Mouse (Mus musculus): ENCODE results near the gene Ebf1.

Ebf1 gene

GRCm38 (mm10) chr11:44616788-44617712 lies at the start of gene Ebf1:
TSS of gene Ebf1 (plus strand) at chr11:44617317.
- DNase-seq (ENCODE audit: low read depth, low spot score) = peak; percentile 98

GRCm38 (mm10) chr11:44570336-44570735 lies 46.8 kb upstream of the Ebf1 start:
- peak; percentile 14 for DNase-seq (ENCODE audit: low read depth, low spot score)

- no peak for DNase-seq (ENCODE audit: low read depth, low spot score)
Measured at GRCm38 (mm10) chr11:44572781-44573180, 44.3 kb upstream of the Ebf1 start.

DNA sequence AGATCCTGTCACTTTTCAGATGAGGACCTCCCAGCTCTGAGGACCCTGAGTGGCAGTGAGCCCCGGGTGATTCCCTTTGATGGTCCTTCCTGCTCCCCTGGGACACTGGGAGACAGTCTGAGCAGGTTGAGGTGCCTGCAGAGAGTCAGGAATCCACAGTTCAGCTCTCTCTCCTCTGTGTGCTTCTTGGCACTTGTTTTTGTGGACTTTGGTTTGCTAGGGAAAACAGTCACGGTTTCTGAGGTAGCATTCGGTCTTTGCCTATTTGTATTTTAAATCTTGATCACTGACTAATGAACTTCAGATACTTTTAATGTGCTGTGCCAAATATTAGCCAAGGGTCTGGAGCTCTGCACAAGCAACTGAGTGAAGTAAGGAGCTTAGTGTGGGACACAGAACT lies 43.7 kb upstream of the Ebf1 start:
- no peak for DNase-seq (ENCODE audit: low read depth, low spot score)

DNA sequence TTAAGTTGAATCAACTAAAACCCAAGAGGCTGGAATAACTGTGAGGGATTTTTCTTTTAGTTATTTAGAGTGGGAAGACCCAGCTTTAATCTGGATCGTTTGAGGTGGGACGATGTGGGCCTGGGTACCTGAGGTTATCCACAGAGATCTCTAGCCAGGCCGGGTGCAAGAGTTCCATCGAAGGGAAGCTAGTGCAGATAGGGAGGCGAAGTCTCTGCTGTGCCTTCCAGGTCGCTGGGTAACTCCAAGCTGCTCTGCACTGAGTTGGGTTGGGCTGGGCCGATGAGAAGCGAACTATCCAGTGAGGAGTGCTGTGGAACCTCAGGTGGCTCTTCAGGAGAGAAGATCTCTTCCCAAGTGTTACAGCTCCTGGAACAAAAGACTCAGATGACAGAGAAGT lies 42.7 kb upstream of the Ebf1 start:
- DNase-seq (ENCODE audit: low read depth, low spot score) = no peak

DNA sequence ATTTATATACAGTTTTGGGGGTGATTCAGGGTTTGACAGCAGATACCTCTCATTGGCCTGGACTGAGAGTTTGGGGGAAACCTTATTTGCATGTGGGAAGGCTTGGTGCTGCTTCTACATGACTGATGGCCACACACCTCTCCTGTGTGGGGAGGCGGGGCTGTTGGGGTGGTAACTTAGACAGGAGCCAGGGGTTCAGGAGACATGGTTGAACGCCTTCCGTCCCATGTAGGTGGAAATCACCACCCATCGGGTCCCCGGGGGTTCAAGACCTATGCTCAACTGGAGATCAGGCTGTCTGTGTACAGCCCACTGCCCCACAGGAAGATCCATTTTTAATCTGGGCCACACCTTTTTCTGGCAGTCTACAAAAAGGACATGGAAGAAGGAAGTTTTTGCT lies 42.3 kb upstream of the Ebf1 start:
- DNase-seq (ENCODE audit: low read depth, low spot score) = no peak

GRCm38 (mm10) chr11:44577911-44578310 lies 39.2 kb upstream of the Ebf1 start:
- no peak for DNase-seq (ENCODE audit: low read depth, low spot score)

DNA sequence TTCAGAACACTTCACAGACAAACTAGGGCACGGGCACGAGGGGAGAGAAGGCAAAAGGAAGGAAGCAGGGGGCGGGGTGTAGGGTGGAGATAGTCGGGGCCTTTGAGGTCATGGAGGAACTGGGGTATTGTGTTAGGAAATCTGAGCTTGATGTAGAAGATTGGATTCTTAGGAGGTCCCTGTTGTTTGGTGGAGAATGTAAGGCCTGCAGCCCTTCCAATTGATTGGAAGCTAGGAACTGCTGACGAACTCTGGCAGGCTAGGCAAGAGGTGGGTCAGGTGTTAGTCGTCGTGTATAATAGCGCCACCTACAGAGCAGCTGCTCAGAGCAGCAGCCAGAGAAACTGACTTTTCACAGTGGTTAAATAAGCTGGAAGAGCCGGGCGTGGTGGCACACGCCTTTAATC lies 35.8 kb upstream of the Ebf1 start:
- DNase-seq (ENCODE audit: low read depth, low spot score) = peak; percentile 40

GRCm38 (mm10) chr11:44586047-44586696 lies 30.9 kb upstream of the Ebf1 start:
- DNase-seq (ENCODE audit: low read depth, low spot score) = peak; percentile 92

DNA sequence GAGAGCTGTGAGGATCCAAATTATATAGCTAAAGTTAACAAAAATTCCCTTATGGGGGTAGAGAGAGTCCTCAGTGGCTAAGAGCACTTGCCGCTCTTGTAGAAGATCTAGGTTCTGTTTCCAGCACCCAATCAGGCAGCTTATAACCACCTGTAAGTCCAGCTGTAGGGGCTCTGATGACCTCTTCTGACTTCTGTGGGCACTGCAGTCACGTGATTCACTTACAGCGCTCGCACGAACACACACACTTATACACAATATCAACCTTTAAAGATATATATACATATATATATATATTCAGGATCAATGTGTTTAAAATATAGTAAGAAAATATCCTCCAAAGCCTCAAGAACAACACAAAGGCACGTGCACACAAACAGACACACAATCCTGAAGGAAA lies 24.1 kb upstream of the Ebf1 start:
- no peak for DNase-seq (ENCODE audit: low read depth, low spot score)

- DNase-seq (ENCODE audit: low read depth, low spot score) = peak; percentile 67
Measured at GRCm38 (mm10) chr11:44594768-44595167, 22.3 kb upstream of the Ebf1 start.

DNA sequence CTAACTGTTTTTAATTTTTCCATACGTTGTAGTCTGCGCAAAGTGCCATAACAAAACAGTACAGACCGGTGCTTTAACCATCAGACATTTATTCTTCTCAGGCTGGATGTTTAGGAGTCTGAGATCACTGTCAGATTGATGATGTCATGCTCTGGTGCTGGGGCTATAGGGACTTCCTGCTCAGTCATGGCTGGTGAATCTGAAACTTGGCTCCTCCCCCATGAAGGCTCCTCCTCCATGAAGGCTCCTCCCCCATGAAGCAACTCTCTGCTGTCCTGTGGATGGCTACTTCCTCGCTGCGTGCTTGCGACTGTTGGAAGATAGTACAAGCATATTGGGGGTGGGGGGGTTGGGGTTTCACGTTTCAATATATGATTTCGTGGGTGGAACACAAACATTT lies 10.2 kb upstream of the Ebf1 start:
- peak; percentile 46 for DNase-seq (ENCODE audit: low read depth, low spot score)

DNA sequence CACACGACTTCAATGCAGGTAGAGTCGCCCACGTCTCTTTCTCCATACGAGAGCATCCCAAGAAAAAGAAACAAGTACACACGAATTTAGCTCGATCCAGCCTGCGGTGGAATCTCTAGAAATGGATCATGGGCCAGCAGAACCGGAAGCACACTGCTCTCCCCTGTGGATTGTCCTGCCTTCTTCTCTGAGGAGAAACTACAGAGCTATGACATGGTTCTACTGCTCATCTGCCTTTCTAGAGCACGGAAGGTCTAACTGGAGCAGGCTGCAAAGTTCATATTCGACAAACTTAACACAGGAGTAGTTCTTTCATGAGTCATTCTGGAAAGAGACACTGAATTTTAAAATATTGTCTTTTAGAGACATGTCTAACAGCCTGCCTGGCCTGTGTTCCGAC lies 8.5 kb upstream of the Ebf1 start:
- DNase-seq (ENCODE audit: low read depth, low spot score) = no peak

GRCm38 (mm10) chr11:44610971-44611781 lies 5.9 kb upstream of the Ebf1 start:
- DNase-seq (ENCODE audit: low read depth, low spot score) = peak; percentile 81

- no peak for DNase-seq (ENCODE audit: low read depth, low spot score)
Measured at GRCm38 (mm10) chr11:44612156-44612555, 5.0 kb upstream of the Ebf1 start.

GRCm38 (mm10) chr11:44612681-44613410 lies 4.3 kb upstream of the Ebf1 start:
- no peak for DNase-seq (ENCODE audit: low read depth, low spot score)

GRCm38 (mm10) chr11:44613411-44614180 lies 3.5 kb upstream of the Ebf1 start:
- no peak for DNase-seq (ENCODE audit: low read depth, low spot score)

DNA sequence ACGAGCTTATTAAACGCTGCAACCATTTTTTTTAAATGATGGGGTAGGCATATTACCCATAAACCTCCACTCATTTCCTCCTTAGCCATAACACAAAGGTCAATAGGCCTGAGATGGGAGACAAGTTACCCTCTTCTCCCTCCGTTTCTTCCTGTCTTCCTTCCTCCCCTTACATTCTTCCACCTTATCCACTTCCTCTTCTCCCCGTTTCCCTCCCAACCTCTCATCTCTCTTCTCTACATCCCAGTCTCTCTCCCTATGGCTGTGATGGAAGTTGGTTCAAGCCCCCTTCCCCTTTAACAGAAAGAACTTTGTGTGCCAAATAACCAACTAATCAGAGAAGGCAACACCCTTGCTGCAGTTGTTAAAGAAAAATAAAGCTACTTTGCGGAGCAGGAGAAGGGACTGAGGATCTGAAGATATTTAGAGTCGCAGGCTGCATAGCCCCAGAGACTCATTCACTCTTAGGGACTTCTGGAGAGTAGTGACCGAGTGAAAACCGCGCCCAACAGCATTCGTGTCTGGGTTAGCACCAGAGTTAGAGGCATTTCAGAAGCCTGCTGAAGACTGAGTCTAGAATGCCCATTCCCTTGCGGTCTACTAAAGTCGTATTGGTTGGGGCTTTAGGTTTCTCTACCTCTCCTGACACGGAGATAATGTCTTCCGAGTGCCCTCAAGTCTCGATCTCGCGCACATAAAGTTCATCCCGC lies 884 bp upstream of the Ebf1 start:
- DNase-seq (ENCODE audit: low read depth, low spot score) = no peak

DNA sequence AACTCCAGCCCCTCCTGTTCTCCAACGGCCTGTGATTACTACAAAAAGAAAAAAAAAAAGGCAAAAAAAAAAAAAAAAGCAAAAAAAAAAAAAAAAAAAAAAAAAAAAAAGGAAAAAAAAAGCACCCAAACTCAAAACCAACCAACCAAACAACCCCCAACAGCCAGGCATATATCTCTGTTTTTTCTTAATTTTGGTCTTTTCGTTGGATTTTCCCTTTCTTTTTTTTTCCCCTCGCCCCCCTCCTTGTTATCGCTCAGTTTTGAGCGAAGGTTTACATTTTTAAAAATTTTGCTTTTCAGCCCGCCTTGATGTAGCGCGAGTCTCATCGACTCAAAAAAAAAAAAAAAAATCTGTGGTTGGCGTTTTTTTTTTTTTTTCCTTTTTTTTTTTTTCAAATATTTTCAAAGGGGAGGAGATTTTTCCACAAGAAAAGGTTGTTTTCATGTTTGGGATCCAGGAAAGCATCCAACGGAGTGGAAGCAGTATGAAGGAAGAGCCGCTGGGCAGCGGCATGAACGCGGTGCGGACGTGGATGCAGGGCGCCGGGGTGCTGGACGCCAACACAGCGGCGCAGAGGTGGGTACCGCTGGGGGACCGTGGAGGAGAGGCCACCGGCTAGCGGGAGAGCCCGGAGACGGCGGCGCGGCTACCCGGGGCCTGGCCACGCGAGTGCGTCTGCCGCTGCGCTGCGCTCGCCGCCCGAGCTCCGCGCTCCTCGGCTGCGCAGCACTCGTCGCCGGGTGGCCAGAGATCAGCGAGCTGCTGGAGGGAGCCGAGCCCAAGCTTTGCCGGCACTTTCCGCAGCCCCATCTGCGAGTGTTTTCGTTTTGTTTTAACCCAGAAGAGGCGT lies 843 bp downstream of the Ebf1 start:
- DNase-seq (ENCODE audit: low read depth, low spot score) = peak; percentile 69
